In the genomic region with DNA sequence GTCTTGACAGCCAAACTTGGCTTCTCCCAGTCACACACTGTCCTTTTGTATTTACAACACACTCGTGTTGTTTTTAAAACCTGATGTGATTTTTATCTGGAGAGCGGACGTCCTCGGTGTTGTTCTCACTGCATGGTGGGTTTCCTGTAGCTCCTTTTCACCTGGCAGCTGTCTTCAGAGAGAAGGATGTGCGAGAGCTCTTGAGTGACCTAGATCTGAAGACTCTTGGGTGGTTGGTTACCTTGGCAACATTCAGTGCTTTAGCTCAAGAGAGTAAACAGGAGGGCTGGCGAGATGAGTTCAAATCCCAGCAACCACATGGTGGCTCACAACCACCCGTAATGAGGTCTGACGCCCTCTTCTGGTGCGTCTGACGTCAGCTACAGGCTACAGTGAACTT, we compare ENCODE assay signal across 11 mouse cellular contexts. TPM values are rescaled to one million over a fixed set of nuclear protein-coding genes. Genes with fewer than 3 reads are reported as not detected.
A peak's percentile ranks its signal among the peaks of the same experiment; 100 is the strongest.
DNase-seq lines count a peak whose midpoint lies in the region; ATAC-seq and TF ChIP-seq lines count a peak whose summit lies in the region.
"Had no signal": no experiment of that assay in that cellular context is flagged by ENCODE, and none has a peak within 500 bp of the region (broad histone marks: within the 10 kb centered on the region; RNA-seq: fewer than 3 reads in every experiment).

No protein-coding gene starts in this region.

- ATAC-seq in midbrain, embryonic 14.5 days (ENCODE audit: low FRiP score, low TSS enrichment): no peak
- ATAC-seq in midbrain, embryonic 16.5 days: no peak
- ATAC-seq in midbrain, postnatal 0 days (ENCODE audit: low FRiP score): no peak
- no peak for ATAC-seq in monocyte, adult 5-6 weeks (replicated peaks; ENCODE audit: insufficient number of reproducible peaks, low FRiP score, low TSS enrichment, poor library complexity, severe bottlenecking)
- ATAC-seq: Patski had no signal

- no peaks in the 10 kb centered on the region for H3K27me3 ChIP-seq in midbrain, embryonic 14.5 days (ENCODE audit: control insufficient read depth, insufficient read depth, low read length)
- H3K27me3 ChIP-seq in midbrain, embryonic 16.5 days (ENCODE audit: control insufficient read depth, insufficient read depth, low read depth, low read length): no peaks in the 10 kb centered on the region; the same call in 1 of the 2 replicates
- no peaks in the 10 kb centered on the region for H3K27me3 ChIP-seq in midbrain, postnatal 0 days (ENCODE audit: insufficient read depth, low read length)

- H3K4me1 ChIP-seq in midbrain, embryonic 14.5 days (ENCODE audit: control insufficient read depth, insufficient read depth, low read length): peaks cover 8% of the 10 kb centered on the region
- H3K4me1 ChIP-seq in midbrain, embryonic 16.5 days (ENCODE audit: control insufficient read depth, insufficient read depth, low read length): peaks cover 8% of the 10 kb centered on the region
- H3K4me1 ChIP-seq in midbrain, postnatal 0 days (ENCODE audit: insufficient read depth, low read length): peaks cover 5% of the 10 kb centered on the region; the same call in 1 of the 2 replicates

- H3K9me3 ChIP-seq in midbrain, embryonic 14.5 days (ENCODE audit: control insufficient read depth, low read length): no peaks in the 10 kb centered on the region
- no peaks in the 10 kb centered on the region for H3K9me3 ChIP-seq in midbrain, embryonic 16.5 days (replicated peaks; ENCODE audit: control insufficient read depth, low read length, poor library complexity, severe bottlenecking)
- no peaks in the 10 kb centered on the region for H3K9me3 ChIP-seq in midbrain, postnatal 0 days (ENCODE audit: low read length)
- H3K9me3 ChIP-seq: heart, embryonic 10.5 days had no signal

- no peak overlapping the region for H3K27ac ChIP-seq in midbrain, embryonic 14.5 days (replicated peaks; ENCODE audit: low read depth, low read length)
- H3K27ac ChIP-seq in midbrain, embryonic 16.5 days (ENCODE audit: low read length): no peak overlapping the region
- no peak overlapping the region for H3K27ac ChIP-seq in midbrain, postnatal 0 days (ENCODE audit: low read depth, low read length)
- H3K27ac ChIP-seq: heart, embryonic 10.5 days; liver, embryonic 14.5 days had no signal

- H3K9ac ChIP-seq in midbrain, embryonic 14.5 days (replicated peaks; ENCODE audit: low read length): no peak overlapping the region
- H3K9ac ChIP-seq in midbrain, embryonic 16.5 days (ENCODE audit: low read depth, low read length): no peak overlapping the region
- no peak overlapping the region for H3K9ac ChIP-seq in midbrain, postnatal 0 days (replicated peaks; ENCODE audit: low read length, poor library complexity, severe bottlenecking)
- H3K9ac ChIP-seq: liver, embryonic 14.5 days had no signal

- H3K4me3 ChIP-seq in midbrain, embryonic 14.5 days (replicated peaks; ENCODE audit: low read depth, low read length): no peak overlapping the region
- H3K4me3 ChIP-seq in midbrain, embryonic 16.5 days (ENCODE audit: low read depth, low read length): no peak overlapping the region
- H3K4me3 ChIP-seq in midbrain, postnatal 0 days (ENCODE audit: low read depth, low read length): no peak overlapping the region
- H3K4me3 ChIP-seq: heart, embryonic 10.5 days had no signal

- H3K36me3 ChIP-seq in midbrain, embryonic 14.5 days (ENCODE audit: control insufficient read depth, insufficient read depth, low read length): no peaks in the 10 kb centered on the region
- H3K36me3 ChIP-seq in midbrain, embryonic 16.5 days (ENCODE audit: control insufficient read depth, insufficient read depth, low read length): no peaks in the 10 kb centered on the region
- no peaks in the 10 kb centered on the region for H3K36me3 ChIP-seq in midbrain, postnatal 0 days (ENCODE audit: insufficient read depth, low read length)
- H3K36me3 ChIP-seq: heart, embryonic 10.5 days had no signal

- 5% methylated on average over 10 of the region's 10 CpGs for WGBS in midbrain, embryonic 14.5 days
- WGBS in midbrain, embryonic 16.5 days: 8% methylated on average over 10 of the region's 10 CpGs
- 8% methylated on average over 10 of the region's 10 CpGs for WGBS in midbrain, postnatal 0 days

- peak; percentile 46 for DNase-seq in midbrain, embryonic 14.5 days
- DNase-seq in embryo, embryonic 10 days (ENCODE audit: low spot score): peak; percentile 59
- DNase-seq in midbrain, postnatal 0 days (ENCODE audit: low spot score): peak; percentile 47
- no peak for DNase-seq in urinary bladder, adult 18-20 months (ENCODE audit: low spot score in 2 of 2)
- DNase-seq in adrenal gland, adult 8-10 months: no peak

- H3K4me2 ChIP-seq in midbrain, embryonic 14.5 days (ENCODE audit: low read length): no peak overlapping the region
- no peak overlapping the region for H3K4me2 ChIP-seq in midbrain, embryonic 16.5 days (ENCODE audit: low read length)
- no peak overlapping the region for H3K4me2 ChIP-seq in midbrain, postnatal 0 days (ENCODE audit: low read depth, low read length, poor library complexity, severe bottlenecking)

- no peak for TF ChIP-seq CTCF in midbrain, postnatal 0 days (IDR thresholded peaks at IDR 0.05)

RNA-seq across cellular contexts. Expression of a gene that starts 4.7 kb away (rescaled TPM):
- 0.20 and 0.55 TPM in 2 replicates for polyA plus RNA-seq in midbrain, embryonic 14.5 days (2014; fragmentation: Nextera tagmentation; extraction: Ambion mirVana)
- polyA plus RNA-seq in midbrain, embryonic 16.5 days (2015; fragmentation: Nextera tagmentation; extraction: Ambion mirVana): 0.57 and 0.68 TPM in 2 replicates
- total RNA-seq in midbrain, postnatal 0 days (2014; rRNA removed): 0.71 and 0.80 TPM in 2 replicates
- 0.10 and 0.16 TPM in 2 replicates for polyA plus RNA-seq in midbrain, postnatal 0 days (2015; fragmentation: Nextera tagmentation; extraction: Ambion mirVana)
- total RNA-seq in monocyte, adult 5-6 weeks (2017): 0.19 to 0.21 TPM in 2 of 3 replicates, not detected in the other
- total RNA-seq in adrenal gland, adult 8-10 months (2022): under 1 TPM in 3 of 4 experiments, not detected in 1; 0.09 to 0.25 (median 0.10) TPM
- polyA plus RNA-seq: intestine, embryonic 14.5 days; Patski had no signal

RNA-seq across cellular contexts. Expression of a gene that starts 7.8 kb away (rescaled TPM):
- polyA plus RNA-seq in midbrain, embryonic 14.5 days (2014; fragmentation: Nextera tagmentation; extraction: Ambion mirVana): 9.9 and 11.1 TPM in 2 replicates
- polyA plus RNA-seq in midbrain, embryonic 16.5 days (2015; fragmentation: Nextera tagmentation; extraction: Ambion mirVana): 12.1 and 13.8 TPM in 2 replicates
- 9.2 and 13.6 TPM in 2 replicates for total RNA-seq in midbrain, postnatal 0 days (2014; rRNA removed)
- polyA plus RNA-seq in midbrain, postnatal 0 days (2015; fragmentation: Nextera tagmentation; extraction: Ambion mirVana): 10.3 and 12.0 TPM in 2 replicates
- 124 to 196 TPM (median 176 TPM) in 3 replicates for total RNA-seq in monocyte, adult 5-6 weeks (2017)
- total RNA-seq in adrenal gland, adult 8-10 months (2022): 10 to 100 TPM; 24.4 to 30.6 (median 26.5) TPM

Comparison
In these comparisons a context has a peak if more than half of its experiments do, and no peak if none do; other contexts are left out.
1. DNase-seq: peak in midbrain, embryonic 14.5 days (single experiment), embryo, embryonic 10 days (single experiment) and midbrain, postnatal 0 days (single experiment); none in urinary bladder, adult 18-20 months (0 of 2) and adrenal gland, adult 8-10 months (single experiment).